Mouse (Mus musculus) spleen, postnatal 10 days (tissue): ENCODE results near the gene Exoc2.

Experiments
- DNase-seq, 2 experiments: peaks; one replicate each; pipeline ENCODE4 v3.0.0; 2021 to 2022; ENCODE audit warnings: low spot score in 2 of 2

The Exoc2 gene

DNA sequence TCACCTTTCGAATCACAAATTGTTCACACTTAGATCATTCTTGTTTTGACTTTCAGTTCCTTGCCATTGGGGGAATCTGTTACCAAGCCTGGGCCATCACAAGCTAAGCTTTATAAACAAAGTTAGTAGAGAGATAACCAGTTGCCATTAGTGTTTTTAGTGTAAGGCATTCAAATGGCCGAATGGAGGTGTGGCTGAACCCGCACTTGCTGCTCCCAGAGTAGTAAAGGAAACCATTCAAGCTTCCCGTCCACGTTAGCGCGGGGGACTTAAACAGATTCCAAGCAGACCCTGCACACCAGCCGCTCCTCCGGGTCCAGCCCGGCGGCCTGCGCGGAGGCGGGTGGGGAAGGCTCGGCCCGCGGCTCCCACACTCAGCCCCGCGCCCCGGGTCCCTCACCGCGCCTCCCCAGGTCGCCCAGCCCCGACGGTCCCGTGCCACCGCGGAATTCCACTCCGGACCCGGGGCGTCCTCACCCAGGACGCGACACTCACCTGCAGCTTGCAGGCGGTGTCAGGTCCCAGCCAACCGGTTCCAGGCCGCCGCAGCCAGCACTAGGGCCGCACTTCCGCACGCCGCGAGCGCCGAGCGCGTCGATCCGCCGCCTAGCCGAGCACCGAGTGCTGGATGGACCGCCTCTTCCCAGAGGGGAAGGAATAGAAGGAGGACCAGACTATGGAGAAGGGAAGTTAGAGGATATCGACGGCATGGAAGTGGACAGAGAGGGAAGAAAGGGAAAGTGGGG, at the start of gene Exoc2, which contains the start of gene Gm5447:
TSS of gene Exoc2 (minus strand) at position 593 of the 746 bp plus-strand sequence.
TSS of gene Gm5447 (plus strand) at position 704 of the 746 bp plus-strand sequence.
- DNase-seq, result peak; percentile 76 to 87

DNA sequence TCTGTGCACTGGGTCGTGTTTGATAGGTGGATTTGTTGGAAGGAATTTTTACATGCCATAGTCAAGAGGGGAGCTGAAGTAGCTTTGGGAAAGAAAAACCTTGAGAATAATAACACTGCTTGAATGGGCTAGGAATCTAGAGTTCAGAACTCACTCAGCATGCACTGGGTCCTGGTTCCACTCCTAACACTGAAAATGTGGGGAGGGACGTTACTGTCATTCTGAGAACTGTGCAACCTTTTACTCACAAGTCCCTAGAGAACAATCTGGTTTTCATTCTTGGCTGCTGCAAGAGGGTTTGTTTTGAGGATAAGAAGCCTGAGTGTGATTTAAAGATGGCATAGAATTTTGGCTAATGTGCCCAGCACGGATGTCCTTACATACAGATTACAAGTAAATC, 49.8 kb upstream of the Exoc2 start:
- no peak for DNase-seq

DNA sequence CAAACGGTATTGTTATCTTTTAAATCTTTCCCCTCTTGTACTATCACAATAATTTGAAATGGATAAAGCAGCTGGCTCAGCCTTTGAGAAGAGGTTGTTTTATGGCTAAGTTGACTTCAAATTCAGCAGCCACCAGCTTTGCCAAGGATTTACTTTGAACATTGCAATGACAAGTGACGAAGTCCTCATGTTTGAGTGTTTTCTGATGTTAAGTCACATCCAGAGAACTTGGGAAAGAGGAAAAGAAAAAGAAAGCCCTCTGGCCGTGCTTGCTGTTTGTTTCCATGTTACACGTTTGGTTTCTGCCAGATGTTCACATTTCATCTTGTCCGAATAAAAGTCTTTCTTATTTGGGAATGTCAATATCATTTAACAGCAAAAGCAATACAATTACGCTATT, 48.0 kb upstream of the Exoc2 start:
- no peak for DNase-seq

DNA sequence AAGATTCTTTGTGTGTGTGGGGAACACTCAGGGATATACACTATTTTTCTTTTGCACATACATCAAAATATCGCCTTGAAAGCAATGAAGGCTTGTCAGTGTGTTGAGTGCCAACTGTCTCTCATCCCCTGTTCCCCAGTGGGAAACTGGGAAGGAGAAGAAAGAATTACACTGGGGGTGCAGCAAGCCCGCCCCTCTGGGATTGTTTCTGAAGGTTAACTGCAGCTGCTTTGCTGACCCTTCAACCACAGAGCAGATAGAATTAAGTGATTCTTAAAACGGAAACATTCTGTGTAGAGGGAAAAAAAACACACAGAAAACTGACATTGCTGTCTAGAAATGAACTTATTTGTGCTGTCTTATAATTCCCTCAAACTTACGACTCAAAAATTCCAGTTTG, 47.6 kb upstream of the Exoc2 start:
- DNase-seq, result no peak

- no peak for DNase-seq
These were observed 43.7 kb upstream of the Exoc2 start for GRCm38 (mm10) chr13:31017545-31017944.

- DNase-seq, result no peak
These were observed 31.1 kb upstream of the Exoc2 start for GRCm38 (mm10) chr13:31004995-31005394.

DNA sequence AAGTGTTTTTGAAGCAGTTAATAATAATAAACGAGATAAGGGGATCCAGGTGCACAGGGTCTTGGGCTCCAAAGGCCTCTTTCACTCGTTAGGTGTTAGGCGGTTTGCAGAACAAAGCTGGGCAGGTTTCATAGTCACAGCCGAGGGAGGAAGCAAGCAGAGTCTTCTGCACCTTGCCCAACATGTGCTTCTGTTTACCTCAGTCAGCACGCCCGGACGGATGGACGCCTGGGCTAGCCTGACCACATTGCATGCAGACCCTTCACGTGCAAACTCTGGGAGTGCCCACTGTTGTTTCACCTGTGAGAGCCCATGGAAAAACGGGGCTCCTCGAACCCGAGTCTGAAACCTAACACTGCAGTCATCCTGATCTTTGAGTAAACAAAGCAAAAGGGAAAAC, 30.6 kb upstream of the Exoc2 start:
- DNase-seq, result no peak

- DNase-seq, result no peak
These were observed 25.9 kb upstream of the Exoc2 start for GRCm38 (mm10) chr13:30999799-31000198.

GRCm38 (mm10) chr13:30997526-30998253, 23.8 kb upstream of the Exoc2 start:
- DNase-seq, result no peak

GRCm38 (mm10) chr13:30994249-30994858, 20.5 kb upstream of the Exoc2 start:
- DNase-seq, result no peak

DNA sequence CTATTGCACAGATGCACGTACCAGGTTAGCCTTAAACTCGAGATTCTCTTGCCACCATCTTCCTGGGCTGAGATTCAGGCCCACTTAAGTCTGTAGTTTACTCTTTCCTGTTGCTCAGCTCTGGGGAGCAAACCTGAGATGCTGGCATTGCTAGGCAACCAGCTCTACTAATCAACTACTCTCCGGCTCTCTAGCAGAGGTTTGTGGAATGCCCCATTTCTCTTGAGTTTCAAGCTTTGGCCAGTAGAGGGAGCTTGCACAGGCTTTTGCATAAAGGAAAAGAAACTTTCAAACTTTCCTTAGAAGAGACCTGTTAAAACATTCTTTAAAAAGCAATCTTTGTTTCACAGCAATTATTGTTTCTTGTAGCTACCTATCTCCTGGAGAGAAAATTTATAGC, 19.9 kb upstream of the Exoc2 start:
- peak in 1 of 2 experiments; percentile 49 for DNase-seq

DNA sequence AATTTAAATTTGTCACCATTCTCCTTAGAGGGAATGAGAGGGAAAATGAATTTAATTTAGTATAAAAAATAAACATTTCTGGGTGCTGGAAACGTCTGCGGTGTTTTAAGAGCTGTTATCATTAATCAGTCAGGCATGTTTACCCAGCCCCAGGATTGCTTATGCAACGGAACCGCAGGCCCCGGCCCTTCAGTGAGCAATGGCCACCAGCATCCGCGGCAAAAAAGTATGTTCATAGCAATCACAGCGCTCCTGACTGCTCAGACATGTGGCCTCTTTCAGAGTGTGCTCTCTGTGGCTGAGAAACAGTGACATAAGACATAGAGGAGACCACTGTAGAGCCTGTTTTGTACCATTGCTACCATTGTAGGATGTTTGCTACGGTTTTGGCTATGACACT, 16.3 kb upstream of the Exoc2 start:
- DNase-seq, result no peak

DNA sequence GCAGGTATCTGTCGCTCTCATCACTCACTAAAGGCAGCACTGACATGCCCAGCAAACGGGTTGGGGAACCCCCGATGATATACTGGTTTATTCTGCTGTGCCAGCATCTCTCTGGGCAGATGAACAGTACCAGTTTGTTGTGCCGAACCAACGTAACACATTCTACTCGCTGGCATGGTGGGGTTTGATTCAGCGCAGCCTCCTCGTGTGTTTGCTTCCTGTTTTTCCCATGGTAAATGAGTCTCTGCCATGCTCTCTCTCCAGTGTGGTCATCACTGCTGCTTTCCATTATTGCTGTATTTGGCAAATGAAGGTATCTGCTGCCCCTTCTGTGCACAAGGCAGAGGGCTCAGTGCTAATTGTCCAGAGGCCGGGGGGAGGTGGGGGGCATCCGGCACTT, 15.8 kb upstream of the Exoc2 start:
- no peak for DNase-seq

DNA sequence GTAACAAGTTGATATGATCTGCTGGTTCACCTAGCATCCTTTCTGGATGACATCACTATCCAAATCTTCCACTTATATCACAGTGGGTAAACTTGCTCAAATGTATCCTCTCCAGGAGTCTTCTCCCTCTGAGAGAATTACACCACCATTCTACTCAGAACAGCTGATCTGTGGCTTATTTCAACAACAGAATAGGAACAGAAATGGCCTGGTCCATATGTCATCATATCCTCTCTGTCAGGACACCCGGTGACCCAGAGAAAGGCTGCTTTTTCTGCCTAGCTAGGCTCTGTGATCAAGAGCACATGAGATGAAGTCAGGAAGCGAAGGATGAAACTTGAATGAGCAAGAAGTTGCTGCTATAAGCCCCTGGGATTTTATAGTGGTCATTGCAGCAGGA, 13.8 kb upstream of the Exoc2 start:
- no peak for DNase-seq

GRCm38 (mm10) chr13:30986934-30987455, 13.1 kb upstream of the Exoc2 start:
- no peak for DNase-seq

DNA sequence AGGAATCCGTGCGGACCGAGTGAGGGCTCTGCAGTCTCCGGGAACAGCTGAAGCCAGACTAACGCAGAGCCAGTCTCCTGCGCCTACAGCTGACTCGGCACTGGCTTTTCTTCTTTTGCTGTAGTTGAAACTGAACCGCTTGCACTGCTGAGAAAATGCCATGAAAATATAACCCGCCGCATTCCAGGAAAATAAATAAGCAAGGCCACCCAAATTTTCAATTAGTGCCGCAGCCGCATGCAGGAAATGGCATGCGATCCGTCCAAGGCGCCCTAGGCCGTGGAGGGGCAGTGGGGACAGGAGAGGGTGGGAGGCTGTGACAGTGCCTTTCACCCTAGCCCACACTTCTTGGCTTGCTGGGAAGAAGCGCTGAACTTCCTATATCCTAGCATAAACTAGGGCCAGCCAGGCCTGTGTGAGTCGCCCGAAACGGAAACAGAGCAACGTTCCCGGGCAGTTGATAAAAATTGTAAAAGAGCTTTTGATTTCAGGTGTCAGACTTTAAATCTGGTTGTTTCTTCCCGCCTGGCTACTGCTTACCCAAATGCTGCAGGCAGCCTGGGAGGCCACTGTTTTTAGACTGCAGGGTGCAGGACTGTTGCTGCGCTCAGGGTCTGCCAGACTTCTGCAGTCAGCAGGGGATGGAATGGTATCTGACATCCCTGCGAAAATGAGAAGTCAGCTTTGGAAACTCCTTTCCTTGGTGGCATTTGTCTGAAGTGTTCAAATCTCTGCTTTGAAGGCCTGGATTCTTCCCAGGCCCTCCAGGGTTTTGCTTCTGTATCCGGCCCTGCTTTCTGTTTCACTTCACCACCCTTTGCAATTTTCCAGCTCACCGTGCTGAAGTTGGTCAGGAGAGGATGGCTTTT, 11.9 kb upstream of the Exoc2 start:
- DNase-seq, result peak in 1 of 2 experiments; percentile 26

DNA sequence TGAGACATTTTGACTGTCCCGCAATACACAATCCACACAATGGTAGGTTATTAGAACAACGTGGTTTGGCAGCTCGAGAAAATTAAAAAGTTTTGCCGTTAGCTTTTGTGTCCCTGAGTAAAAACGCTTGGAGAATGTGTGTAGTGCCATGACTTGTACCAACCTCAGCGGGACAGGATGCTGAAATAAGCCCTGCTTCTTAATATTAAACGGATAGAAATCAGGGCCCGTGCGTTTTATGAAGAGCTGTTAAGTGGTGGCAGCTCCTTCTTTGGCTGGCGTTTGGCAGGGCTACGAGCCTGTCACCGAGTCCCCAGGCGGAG, 11.3 kb upstream of the Exoc2 start:
- no peak for DNase-seq

GRCm38 (mm10) chr13:30981666-30982065, 7.8 kb upstream of the Exoc2 start:
- DNase-seq, result peak in 1 of 2 experiments; percentile 68

- no peak for DNase-seq
These were observed 4.3 kb upstream of the Exoc2 start for GRCm38 (mm10) chr13:30978224-30978623.

DNA sequence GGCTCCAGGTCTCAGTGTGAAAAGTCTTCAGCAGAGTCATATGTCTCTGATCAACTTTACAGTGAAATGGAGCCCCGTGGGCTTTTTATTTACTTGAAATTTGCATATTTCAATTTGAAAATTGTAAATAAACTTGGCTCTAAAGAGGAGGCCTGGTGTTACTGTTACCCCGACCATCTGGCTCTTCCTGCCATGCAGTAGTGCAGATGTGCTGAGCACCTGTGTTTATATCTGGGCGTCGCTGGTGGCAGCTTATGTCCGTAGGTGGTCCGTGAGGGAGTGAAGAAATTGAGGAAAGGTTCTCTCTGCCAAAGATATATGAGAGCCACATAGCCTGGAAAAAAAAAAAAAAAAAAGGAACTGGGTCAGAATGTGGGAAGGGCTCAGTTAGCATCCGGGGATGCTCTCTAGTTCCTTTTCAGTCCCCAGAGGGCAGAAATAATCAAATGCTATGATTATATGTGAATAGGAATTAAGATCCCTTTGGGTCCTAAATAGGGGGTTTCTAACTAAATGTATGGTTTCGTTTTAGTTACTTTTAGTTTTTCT, 2.7 kb upstream of the Exoc2 start:
- DNase-seq, result no peak

DNA sequence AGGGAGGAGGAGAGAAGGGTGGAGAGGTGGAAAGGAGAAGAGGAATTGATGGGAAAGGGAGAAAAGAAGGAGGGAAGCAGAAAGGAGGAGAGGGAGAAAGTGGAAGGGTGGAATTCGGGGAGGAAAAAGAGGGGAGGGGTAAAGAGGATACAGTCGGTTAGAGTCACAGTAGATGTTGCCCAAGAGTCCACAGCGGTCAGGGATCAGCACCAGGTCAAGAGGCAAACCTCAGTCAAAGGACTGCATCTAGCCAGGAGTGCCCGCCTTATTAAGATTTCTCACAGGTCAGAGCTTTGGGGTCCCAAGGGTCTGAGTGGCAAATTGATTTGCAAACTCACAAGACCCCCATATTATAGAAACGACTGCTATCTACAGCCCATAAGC, 346 bp upstream of the Exoc2 start:
- no peak for DNase-seq
